Mouse (Mus musculus): Measurements from ENCODE around the gene Lypd6b.

DNA sequence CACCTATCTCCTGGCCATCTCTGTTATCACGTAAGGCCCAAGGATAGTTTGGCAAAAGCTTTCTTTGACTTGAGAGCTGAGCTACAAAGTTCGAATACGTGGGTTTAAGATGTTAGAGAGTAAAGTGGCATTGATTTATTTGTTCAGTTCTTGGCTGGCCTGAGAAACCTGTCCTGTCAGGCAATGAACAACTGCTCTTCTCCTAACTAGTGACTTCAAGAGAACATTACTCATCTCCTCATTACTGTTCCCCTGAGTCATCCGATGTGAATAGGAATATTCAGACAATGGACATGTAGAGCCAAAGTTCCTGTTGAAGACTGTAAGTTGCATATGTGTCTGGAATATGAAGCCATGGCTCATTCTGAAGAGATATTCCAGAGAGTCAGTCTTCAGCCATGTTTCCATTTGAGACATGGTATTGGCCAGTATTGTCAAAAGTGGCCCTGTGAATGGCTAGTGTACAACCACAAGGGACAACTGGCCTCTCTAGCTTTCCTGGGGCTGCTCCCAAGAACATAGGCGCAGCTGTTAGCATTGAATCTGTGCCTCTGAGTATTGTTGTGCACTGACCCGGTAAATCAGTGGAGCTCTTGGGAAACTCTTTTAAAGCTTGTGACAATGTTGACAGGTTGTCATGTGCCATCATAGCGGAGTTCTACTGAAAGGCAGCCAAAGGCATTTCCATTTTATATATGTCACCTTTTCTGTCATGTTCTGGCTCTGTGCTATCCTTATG is 124.0 kb downstream of the Lypd6b start:
- TF ChIP-seq CTCF (IDR thresholded peaks at IDR 0.05; ENCODE audit: low read depth) = no peak
- no peak for TF ChIP-seq EP300 (IDR thresholded peaks at IDR 0.05; ENCODE audit: low read depth)

All from liver, embryonic 14.5 days (tissue).